Mouse (Mus musculus): ENCODE measurements around the gene 1700017B05Rik.

DNA sequence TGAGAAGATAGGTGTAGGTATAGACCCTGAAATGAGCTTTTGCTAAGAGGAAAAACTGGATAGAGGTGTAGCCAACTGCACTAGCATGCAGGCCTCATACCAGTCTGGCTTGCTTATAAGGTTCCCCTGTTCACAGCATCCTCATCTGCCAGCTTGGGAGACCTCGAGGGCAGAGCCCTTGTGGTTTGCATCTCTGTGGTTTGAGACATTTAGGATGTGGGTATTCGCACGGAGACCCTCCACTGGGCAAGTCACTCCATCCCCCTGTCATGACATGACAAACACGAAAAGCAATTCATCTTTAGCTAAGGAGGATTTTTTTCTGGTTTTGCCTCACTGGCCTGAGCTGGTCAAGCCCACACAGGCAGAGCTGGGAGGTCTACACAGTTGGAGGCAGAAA lies 34.2 kb downstream of the 1700017B05Rik start:
- TF ChIP-seq POLR2A (IDR thresholded peaks at IDR 0.05; ENCODE audit: insufficient read length, low read depth) (no peak), MAX (IDR thresholded peaks at IDR 0.05; ENCODE audit: low read depth) (no peak), CEBPB (IDR thresholded peaks at IDR 0.05; ENCODE audit: insufficient read depth, poor library complexity, severe bottlenecking) (no peak), E2F4 (IDR thresholded peaks at IDR 0.05; ENCODE audit: insufficient read depth) (no peak), TCF12 (IDR thresholded peaks at IDR 0.05; ENCODE audit: insufficient read depth, poor library complexity, severe bottlenecking) (no peak), MYOD1 (IDR thresholded peaks at IDR 0.05; ENCODE audit: control insufficient read depth in 1 of 3, insufficient read length in 2 of 3, low read depth in 2 of 3) (no peak)
